Mouse (Mus musculus): ENCODE measurements around the gene Rint1. TPM values are rescaled to one million over a fixed set of nuclear protein-coding genes. Genes with fewer than 3 reads are reported as not detected.

Rint1 gene
- polyA plus RNA-seq (2021), result 24.7 TPM

GRCm38 (mm10) chr5:23787536-23788389 is at the start of gene Rint1:
Rint1 (plus strand) TSS chr5:23787711.
- DNase-seq (ENCODE audit: low read depth, low spot score) (peak; percentile 82), ATAC-seq (peak; percentile 75)
- CTCF ChIA-PET, result interaction anchor here (0.7 to 1.5 kb wide), 7 partner anchors 8 to 43 kb away, joined by 3 to 5 read pairs (median 3); no protein-coding TSS in a partner anchor
- TF ChIP-seq CTCF (IDR thresholded peaks at IDR 0.05), result peak; percentile 99
- H3K27me3 ChIP-seq, result no peaks in the 10 kb centered on the region
- in situ Hi-C loops (cut with MboI; ENCODE audit: low pct_unique_long_range_greater_than_20kb), result no loop called here
- POLR2A ChIA-PET, result no interaction called here

DNA sequence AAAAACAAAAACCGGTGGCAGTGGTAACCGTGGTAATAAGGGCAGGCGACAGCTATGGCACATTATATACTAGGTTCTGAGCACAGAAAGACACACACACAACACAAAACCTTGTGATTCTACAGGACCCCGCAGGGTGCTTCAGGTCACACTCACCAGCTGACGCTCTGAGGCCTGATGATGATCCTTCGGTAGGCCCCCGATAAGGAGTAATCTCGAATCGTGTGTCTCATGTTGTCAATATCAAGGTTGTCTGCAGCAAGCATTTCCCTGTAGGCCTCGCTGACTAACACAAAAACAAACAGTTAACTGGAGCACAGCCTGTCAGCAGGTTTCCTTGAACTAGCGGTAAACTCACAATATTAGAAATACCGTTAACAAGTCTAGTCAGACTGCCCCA is 44.2 kb upstream of the Rint1 start:
- ATAC-seq (no peak), DNase-seq (ENCODE audit: low read depth, low spot score) (no peak)
- H3K27me3 ChIP-seq, result no peaks in the 10 kb centered on the region
- no peak for TF ChIP-seq CTCF (IDR thresholded peaks at IDR 0.05)
- POLR2A ChIA-PET, result no interaction called here
- in situ Hi-C loops (cut with MboI; ENCODE audit: low pct_unique_long_range_greater_than_20kb), result no loop called here
- CTCF ChIA-PET, result interaction anchor here (1.0 kb wide), 1 partner anchor 38 kb away, joined by 3 read pairs; no protein-coding TSS in a partner anchor

GRCm38 (mm10) chr5:23749882-23750281 is 37.6 kb upstream of the Rint1 start:
- no peak for DNase-seq (ENCODE audit: low read depth, low spot score)

GRCm38 (mm10) chr5:23755591-23755990 is 31.9 kb upstream of the Rint1 start:
- ATAC-seq (no peak), DNase-seq (ENCODE audit: low read depth, low spot score) (no peak)
- TF ChIP-seq CTCF (IDR thresholded peaks at IDR 0.05), result no peak
- POLR2A ChIA-PET, result no interaction called here
- in situ Hi-C loops (cut with MboI; ENCODE audit: low pct_unique_long_range_greater_than_20kb), result no loop called here
- H3K27me3 ChIP-seq, result no peaks in the 10 kb centered on the region
- CTCF ChIA-PET, result no interaction called here

More at GRCm38 (mm10) chr5:23749882-23750281, 37.6 kb upstream of the Rint1 start:
- ChIA-PET CTCF (interaction anchor here (1.6 to 2.2 kb wide), 2 partner anchors 8 to 10 kb away, joined by 6 to 9 read pairs; no protein-coding TSS in a partner anchor), POLR2A (interaction anchor here (0.6 kb wide), 1 partner anchor 285 kb away, joined by 3 read pairs; no protein-coding TSS in a partner anchor)
- in situ Hi-C loops (cut with MboI; ENCODE audit: low pct_unique_long_range_greater_than_20kb), result no loop called here
- no peaks in the 10 kb centered on the region for H3K27me3 ChIP-seq
- ATAC-seq, result no peak
- TF ChIP-seq CTCF (IDR thresholded peaks at IDR 0.05), result no peak

GRCm38 (mm10) chr5:23756368-23756767 is 31.1 kb upstream of the Rint1 start:
- TF ChIP-seq CTCF (IDR thresholded peaks at IDR 0.05), result peak; percentile 47
- ChIA-PET CTCF (interaction anchor here (1.1 kb wide), 1 partner anchor 10 kb away, joined by 5 read pairs; no protein-coding TSS in a partner anchor), POLR2A (no interaction called here)
- ATAC-seq (no peak), DNase-seq (ENCODE audit: low read depth, low spot score) (no peak)
- H3K27me3 ChIP-seq, result no peaks in the 10 kb centered on the region
- in situ Hi-C loops (cut with MboI; ENCODE audit: low pct_unique_long_range_greater_than_20kb), result no loop called here

DNA sequence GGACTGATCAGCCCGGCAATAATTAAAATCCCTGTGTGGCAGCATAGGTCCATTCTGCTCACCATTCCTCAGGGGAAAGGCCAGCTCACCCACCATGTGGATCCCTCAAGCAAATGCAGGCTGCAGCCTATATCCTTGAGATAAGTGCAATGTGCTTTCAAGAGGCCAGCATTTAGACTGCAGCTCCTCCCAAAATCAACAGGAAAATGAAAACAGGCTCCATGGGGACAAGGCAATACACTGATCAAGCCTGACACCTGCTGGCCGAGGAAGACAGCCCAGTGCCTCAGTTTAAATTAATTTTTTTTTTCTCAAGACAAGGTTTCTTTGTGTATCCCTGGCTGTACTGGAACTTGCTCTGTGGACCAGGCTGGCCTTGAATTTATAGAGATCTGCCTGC is 28.9 kb upstream of the Rint1 start:
- CTCF ChIA-PET, result interaction anchor here (0.6 to 1.5 kb wide), 13 partner anchors 9 to 371 kb away, joined by 3 to 9 read pairs (median 3); no protein-coding TSS in a partner anchor
- ATAC-seq (peak; percentile 78), DNase-seq (ENCODE audit: low read depth, low spot score) (no peak)
- in situ Hi-C loops (cut with MboI; ENCODE audit: low pct_unique_long_range_greater_than_20kb), result no loop called here
- POLR2A ChIA-PET, result no interaction called here
- no peaks in the 10 kb centered on the region for H3K27me3 ChIP-seq
- peak; percentile 66 for TF ChIP-seq CTCF (IDR thresholded peaks at IDR 0.05)

GRCm38 (mm10) chr5:23762531-23762930 is 25.0 kb upstream of the Rint1 start:
- POLR2A ChIA-PET, result no interaction called here
- no peak for TF ChIP-seq CTCF (IDR thresholded peaks at IDR 0.05)
- H3K27me3 ChIP-seq, result no peaks in the 10 kb centered on the region
- CTCF ChIA-PET, result interaction anchor here (1.0 kb wide), 1 partner anchor 12 kb away, joined by 3 read pairs; no protein-coding TSS in a partner anchor
- DNase-seq (ENCODE audit: low read depth, low spot score) (no peak), ATAC-seq (no peak)
- in situ Hi-C loops (cut with MboI; ENCODE audit: low pct_unique_long_range_greater_than_20kb), result no loop called here

GRCm38 (mm10) chr5:23764557-23764956 is 23.0 kb upstream of the Rint1 start:
- ChIA-PET CTCF (interaction anchor here (0.6 kb wide), 1 partner anchor 10 kb away, joined by 3 read pairs; no protein-coding TSS in a partner anchor), POLR2A (no interaction called here)
- no peak for TF ChIP-seq CTCF (IDR thresholded peaks at IDR 0.05)
- no peak for DNase-seq (ENCODE audit: low read depth, low spot score)
- no peaks in the 10 kb centered on the region for H3K27me3 ChIP-seq
- no peak for ATAC-seq
- in situ Hi-C loops (cut with MboI; ENCODE audit: low pct_unique_long_range_greater_than_20kb), result no loop called here

DNA sequence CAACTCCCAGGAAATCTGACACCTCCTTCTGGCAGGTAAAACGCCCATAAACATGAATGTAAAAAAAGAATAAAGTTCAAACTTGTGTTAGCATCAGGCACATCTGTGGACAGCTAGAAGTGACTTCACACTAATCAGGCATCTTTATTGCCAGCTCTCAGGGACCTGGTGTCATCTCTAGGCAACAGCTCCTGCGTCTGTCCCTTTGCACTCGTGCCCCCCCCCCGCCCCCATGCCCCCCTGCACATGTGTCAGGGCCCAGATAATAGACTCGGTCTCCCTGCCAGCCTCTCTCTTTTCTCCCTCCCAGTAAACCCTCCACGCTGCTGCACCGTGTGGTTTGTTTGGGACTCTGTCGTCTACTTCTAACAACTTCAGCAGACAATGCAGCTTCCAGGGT is 16.4 kb upstream of the Rint1 start:
- no peak for ATAC-seq
- in situ Hi-C loops (cut with MboI; ENCODE audit: low pct_unique_long_range_greater_than_20kb), result no loop called here
- ChIA-PET CTCF (interaction anchor here (1.0 kb wide), 1 partner anchor 38 kb away, joined by 3 read pairs; no protein-coding TSS in a partner anchor), POLR2A (no interaction called here)
- DNase-seq (ENCODE audit: low read depth, low spot score), result no peak
- H3K27me3 ChIP-seq, result no peaks in the 10 kb centered on the region
- TF ChIP-seq CTCF (IDR thresholded peaks at IDR 0.05), result no peak

- no peaks in the 10 kb centered on the region for H3K27me3 ChIP-seq
- no peak for DNase-seq (ENCODE audit: low read depth, low spot score)
- ATAC-seq, result peak; percentile 17
- in situ Hi-C loops (cut with MboI; ENCODE audit: low pct_unique_long_range_greater_than_20kb), result no loop called here
- POLR2A ChIA-PET, result no interaction called here
- no peak for TF ChIP-seq CTCF (IDR thresholded peaks at IDR 0.05)
- CTCF ChIA-PET, result interaction anchor here (0.8 to 1.3 kb wide), 4 partner anchors 8 to 21 kb away, joined by 3 read pairs; partner anchors contain the start of gene Rint1
Observed at GRCm38 (mm10) chr5:23774186-23774585, 13.3 kb upstream of the Rint1 start.

DNA sequence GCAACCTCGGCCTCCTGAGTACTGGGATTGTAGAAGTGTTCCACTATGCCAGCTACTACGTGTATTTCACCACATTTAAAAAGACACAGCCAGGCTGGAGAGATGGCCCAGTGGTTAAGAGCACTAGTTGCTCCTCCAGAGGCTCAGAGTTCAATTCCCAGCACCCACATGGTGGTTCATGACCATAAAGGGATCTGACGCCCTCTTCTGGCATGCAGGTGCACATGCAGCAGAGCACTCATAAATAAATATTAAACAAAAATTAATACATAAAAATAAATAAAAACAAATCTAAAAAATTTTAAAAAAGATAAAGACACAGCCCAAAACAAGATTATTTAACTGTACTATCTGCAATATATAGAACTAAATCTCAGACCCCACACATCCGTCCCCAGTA is 7.0 kb upstream of the Rint1 start:
- DNase-seq (ENCODE audit: low read depth, low spot score) (no peak), ATAC-seq (no peak)
- in situ Hi-C loops (cut with MboI; ENCODE audit: low pct_unique_long_range_greater_than_20kb), result no loop called here
- peak; percentile 56 for TF ChIP-seq CTCF (IDR thresholded peaks at IDR 0.05)
- POLR2A ChIA-PET, result interaction anchor here (0.6 kb wide), 1 partner anchor 238 kb away, joined by 3 read pairs; no protein-coding TSS in a partner anchor
- no peaks in the 10 kb centered on the region for H3K27me3 ChIP-seq
- CTCF ChIA-PET, result interaction anchor here (0.8 to 1.5 kb wide), 3 partner anchors 11 to 38 kb away, joined by 3 read pairs; no protein-coding TSS in a partner anchor
